29 mouse cellular contexts compared by ENCODE assay signal in genomic region chr13:11997366-11997765, GRCm38 (mm10).
"Had no signal": no experiment of that assay in that cellular context is flagged by ENCODE, and none has a peak within 500 bp of the region (broad histone marks: within the 10 kb centered on the region; RNA-seq: fewer than 3 reads in every experiment).

No protein-coding gene starts in this region.

- H3K4me3 ChIP-seq: heart, adult 2 months; heart, embryonic 10.5 days; heart, embryonic 12.5 days; heart, embryonic 13.5 days; heart, embryonic 15.5 days; hindbrain, embryonic 10.5 days; hindbrain, embryonic 12.5 days; hindbrain, embryonic 13.5 days; hindbrain, embryonic 15.5 days; intestine, embryonic 15.5 days; kidney, embryonic 15.5 days; left cerebral cortex, adult 2 months had no signal

- H3K27ac ChIP-seq: heart, adult 2 months; heart, embryonic 10.5 days; heart, embryonic 13.5 days; heart, embryonic 15.5 days; hindbrain, embryonic 10.5 days; hindbrain, embryonic 12.5 days; hindbrain, embryonic 13.5 days; hindbrain, embryonic 14.5 days; hindbrain, embryonic 15.5 days; hindbrain, postnatal 0 days; intestine, embryonic 15.5 days; kidney, embryonic 15.5 days; kidney, postnatal 0 days; left cerebral cortex, adult 2 months had no signal

- DNase-seq: heart, adult 2 months; heart, postnatal 10 days; heart, postnatal 14 days; heart, postnatal 36 days; heart, postnatal 4 days; kidney, adult 11 months; kidney, adult 18-20 months; kidney, adult 2 months; kidney, adult 8-10 months; kidney, adult 9 months; kidney, postnatal 10 days; kidney, postnatal 14 days; kidney, postnatal 25 days; kidney, postnatal 36 days; kidney, postnatal 4 days had no signal
